Mouse (Mus musculus) right cerebral cortex, adult 2 months (tissue): ENCODE data around the gene Derl3.
"Not testable (repeated sequence)": the region's sequence is repeated elsewhere in the genome, so short reads cannot be mapped to it uniquely, and the experiment has no call there.

Source experiments
- DNase-seq, 2 experiments: peaks; one replicate each; pipeline ENCODE4 v3.0.0; 2021 to 2022; ENCODE audit warnings: low spot score in 2 of 2

The Derl3 gene

DNA sequence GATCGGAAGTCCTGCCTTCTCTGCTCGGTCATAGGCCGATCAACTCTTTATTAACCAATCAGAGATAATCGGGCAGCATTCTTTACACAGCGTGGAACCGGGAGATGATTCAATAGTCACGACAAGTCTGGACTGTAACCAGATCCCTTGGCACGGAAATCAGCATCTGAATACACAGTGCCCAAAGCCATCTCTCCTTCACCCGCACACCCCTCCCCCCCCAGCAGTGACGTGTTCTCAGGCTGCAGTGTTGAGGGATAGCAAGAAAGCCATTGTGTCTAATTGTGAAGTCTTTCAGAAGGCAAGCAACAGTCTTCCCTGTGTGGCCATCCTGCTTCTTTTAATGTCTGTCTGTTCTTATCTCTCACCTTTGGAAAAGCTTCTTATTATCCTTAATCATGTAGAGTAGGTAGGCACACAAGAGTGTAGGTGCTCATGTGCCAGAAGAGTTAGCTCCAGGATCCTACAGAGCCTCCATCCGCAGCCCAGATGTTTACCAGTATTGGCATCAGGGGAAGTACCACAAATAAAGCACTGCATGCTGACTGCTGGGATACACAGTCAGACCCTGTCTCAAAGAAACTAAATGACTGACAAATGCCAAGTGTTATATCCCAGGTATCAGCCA, 20.2 kb upstream of the Derl3 start:
- peak; percentile 71 to 82 for DNase-seq

DNA sequence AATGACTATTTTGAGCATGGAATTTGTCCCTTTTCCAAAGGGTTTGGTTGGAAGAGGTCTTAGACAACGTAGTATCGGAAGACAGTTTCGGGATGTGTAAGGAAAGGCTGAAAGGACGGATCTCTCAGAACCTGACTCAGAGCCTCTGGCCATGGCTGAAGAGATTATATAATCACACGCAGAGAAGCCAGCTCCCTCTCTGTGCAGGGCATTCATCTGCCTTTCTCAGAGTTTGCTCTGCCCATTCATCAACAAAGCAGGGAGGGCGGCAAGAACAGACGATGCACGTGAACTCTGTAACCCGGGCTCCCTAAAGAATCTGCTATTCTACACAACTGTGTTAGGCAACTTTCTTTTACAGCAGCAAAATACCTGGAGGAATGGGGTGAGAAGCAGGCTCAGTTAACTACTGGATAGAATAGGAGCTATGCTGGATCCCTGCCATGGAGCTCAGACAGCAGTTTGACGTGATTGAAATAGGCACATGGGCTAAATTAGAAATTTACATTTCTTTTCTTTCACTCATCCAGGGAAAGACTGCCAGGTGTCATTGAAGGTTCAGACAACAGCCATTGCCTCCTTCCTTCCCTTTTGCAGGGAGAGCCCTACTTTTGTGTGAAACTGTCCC, 19.6 kb upstream of the Derl3 start:
- no peak for DNase-seq

DNA sequence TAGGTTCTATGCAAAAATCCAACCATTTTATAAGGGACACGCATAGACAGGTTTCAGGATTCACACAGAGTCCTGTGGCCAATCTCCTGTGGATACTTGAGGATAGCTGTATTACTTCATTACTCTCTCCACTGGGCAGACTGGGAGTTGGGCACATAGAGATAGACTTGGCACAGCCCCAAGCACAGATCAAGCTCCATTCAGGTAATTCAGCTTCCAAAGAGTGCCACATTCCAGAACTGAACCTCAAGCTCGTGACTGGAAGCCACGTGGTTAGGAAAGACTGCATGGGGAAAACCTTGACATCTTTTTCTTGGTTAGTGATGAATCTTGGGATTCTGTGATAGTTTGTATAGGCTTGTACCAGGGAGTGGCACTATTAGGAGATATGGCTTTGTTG, 14.4 kb upstream of the Derl3 start:
- no peak for DNase-seq

DNA sequence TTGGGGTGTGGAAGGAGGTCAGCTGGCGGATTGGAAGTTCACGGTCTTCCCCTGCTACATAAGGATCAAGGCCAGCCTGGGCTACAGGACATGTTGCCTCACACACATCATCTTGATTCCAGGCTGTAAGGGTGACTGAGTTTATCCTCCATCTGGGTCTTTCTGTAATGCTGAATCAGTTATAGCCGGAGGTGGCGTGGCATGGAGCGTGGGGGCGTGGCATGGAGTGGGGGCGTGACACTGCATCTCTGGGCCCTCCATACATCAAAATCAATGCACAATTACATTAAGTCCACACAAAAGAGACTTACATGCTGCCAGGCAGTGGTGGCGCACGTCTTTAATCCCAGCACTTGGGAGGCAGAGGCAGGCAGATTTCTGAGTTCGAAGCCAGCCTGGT, 12.9 kb upstream of the Derl3 start:
- DNase-seq = no peak

DNA sequence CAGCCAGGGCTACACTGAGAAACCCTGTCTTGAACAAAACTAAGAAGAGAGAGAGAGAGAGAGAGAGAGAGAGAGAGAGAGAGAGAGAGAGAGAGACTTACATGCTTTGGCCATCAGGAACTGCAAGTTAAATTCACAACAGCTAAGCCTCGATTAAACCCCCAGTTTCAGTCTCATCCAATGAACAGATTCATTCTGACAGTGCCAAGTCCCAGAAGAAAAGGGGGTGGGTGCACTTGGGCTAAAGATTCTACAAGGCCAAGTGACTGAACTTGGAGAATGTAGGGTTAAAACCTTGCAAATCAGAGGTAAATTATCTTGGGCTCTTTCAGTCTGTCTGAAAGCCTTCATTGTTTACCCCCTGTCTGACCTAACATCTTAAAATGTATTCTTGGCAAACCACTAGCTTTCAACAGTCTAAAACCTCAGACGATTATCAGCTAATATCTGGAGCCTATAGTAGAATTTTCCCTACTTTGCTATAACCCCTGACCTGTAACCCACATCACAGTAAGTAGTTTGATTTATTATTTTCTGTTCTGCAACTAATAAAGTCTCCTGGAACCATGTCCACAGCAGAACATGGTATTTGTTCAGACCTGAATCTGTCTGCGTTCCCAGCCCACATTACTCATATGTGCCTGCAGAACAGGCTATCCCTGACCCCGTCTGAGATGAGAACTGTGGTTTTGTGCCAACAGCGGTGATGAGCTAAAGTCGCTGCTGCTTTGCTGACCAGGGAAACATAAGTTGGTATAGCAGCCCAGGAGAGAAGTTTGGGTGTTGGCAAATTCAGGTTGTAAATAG, 12.2 kb upstream of the Derl3 start:
- DNase-seq = no peak

DNA sequence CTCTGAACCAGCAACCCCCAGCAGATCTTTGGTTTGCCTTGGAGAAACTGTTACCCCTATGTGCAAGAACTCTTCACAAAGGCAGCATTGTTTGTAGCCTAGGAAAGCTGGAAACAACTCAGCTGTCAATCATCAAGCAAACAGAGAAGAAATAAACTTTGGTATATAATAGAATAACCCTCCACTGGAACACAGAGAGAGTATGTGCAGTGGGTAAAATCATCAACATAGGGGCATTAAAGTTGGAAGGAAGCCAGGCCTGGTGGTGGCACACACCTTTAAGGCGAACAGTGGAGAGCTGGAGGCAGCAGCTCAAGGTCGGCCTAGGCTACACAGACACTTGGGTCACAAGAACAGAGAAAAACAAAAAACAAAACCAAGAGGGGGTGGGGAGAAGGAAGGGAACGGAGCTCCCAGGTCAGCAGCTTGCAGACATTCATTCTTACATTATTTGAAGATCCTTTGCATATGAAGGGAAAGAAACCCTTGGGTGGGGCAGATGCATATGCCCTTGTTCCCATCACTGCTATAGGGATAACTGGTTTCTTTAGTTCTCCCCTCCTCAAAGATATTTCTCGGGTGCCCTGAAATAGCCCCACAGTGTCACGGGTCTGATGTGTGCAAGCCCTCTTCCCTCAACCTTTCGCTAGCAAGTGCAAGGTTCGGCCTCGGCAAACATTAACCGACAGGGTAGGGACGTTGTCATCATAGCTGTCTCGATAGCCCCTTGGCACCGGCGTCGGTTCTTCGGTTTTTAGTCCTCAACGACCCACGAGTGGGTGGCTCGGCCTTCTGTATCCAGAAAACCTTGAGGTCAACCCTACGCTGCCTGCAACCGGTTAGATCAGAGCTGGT, 11.4 kb upstream of the Derl3 start:
- no peak for DNase-seq

DNA sequence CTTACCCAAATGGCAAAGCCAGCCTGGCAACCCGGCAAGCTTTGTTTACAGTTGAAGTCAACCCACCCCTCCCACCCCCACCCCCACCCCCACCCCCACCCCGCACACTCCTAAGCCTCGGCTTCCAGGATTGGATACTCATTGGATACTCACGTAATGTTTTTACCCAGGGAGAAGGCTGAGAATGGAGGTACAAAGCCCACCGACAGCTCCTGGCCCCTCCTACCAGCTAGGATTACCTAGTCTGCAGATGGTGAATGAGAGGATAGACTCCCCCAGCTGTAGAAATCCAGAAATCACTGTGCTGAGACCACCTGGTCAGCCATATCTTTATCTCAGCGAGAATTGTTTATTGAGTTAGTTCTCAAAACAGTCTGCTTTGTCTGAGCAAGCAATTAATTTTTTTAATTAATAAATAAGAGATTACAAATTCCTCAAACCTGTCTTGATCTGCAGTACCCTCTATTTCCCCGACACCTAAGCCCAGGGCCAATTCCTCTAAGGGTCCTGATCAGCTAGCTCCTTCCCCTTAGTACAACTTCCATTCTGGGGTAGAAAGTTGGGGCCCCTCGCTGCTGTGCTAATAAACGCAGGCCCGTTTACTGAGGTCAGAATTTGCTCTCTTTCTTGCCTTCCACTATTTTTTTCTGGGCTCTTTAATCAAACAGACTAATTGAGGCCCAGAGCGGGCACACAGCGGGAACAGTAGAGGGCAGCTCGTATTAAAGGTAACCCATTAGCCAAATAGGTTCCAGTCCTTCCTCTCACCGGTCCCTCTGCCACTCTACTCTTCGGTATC, 10.6 kb upstream of the Derl3 start:
- DNase-seq = no peak

DNA sequence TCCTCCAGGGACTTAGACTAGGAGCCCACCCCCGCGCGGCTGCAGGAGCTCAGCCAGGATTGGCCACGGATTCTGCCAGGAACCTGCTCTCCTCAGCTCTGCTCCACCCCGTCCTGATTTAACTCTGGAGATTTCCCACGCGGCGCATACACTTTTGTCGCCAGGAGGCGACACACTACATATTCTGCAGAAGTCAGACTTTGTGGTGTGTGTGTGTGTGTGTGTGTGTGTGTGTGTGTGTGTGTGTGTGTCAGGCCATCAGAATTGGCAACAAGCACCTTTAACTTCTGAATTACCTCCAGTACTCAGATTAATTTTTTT, 10.0 kb upstream of the Derl3 start:
- DNase-seq = peak; percentile 82 to 87

DNA sequence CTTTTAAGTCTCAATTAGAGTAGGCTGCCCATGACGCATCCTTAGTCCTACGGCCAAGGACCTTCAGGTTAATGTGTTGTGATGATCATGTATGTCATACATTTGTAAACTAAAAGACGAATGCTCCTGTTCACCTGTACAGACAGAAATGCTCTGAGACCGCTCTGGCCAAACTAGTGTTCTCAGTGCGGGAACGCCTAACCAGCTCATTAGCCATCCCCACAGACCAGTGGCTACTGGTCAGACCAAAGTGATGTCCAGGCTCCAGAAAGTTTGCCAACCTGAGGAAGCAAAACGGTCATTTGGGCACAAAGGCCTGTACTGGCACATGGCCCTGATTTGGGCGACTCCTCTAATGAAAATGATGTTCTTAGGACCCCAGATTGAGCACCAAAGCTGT, 8.5 kb upstream of the Derl3 start:
- no peak for DNase-seq

DNA sequence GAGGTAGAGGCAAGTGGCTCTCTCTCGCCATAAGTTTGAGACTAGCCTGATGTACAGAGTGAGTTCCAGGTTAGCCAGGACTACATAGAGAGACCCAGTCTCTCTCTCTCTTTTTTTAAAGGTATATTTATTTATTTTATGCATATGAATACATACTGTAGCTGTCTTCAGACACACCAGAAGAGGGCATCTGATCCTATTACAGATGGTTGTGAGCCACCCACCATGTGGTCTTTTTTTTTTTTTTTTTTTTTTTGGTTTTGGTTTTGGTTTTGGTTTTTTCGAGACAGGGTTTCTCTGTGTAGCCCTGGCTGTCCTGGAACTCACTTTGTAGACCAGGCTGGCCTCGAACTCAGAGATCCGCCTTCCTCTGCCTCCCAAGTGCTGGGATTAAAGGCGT, 5.7 kb upstream of the Derl3 start:
- DNase-seq = not testable (repeated sequence)

DNA sequence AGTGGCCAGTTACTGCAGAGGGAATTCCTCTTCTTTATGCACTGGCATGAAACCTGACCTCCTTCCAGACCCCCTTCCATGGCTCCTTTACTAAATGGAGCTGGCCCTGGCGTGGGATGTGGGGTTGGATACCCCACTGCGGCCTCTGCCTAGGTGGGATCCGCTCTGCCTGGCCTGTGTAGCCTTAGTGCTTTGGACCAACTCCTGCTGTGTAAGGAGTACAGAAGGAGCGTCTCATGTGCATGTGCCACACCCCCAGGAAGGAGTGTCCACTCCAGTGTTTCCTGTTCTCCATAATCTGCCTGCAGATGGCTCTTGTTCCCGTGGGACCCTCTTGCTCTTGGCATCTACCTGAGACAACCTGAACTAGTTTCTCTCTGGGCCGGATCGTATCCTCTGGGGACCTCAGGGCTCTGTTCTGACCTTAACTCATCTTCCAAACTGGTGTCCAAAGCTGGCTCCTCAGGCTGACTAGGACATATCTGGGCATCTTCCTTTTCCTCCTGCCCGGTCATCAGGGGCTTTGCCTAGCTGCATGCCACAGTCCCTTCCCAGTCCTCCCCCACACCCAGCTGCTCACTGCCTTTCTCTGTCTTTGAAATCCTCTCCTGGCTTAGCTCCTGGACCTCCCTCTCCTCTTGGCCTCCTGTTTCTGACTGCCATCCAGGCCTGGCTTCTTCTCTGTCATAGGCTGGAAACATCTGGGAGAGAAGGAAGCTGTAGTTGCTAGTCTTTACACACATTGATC, 3.6 kb upstream of the Derl3 start:
- DNase-seq = no peak

DNA sequence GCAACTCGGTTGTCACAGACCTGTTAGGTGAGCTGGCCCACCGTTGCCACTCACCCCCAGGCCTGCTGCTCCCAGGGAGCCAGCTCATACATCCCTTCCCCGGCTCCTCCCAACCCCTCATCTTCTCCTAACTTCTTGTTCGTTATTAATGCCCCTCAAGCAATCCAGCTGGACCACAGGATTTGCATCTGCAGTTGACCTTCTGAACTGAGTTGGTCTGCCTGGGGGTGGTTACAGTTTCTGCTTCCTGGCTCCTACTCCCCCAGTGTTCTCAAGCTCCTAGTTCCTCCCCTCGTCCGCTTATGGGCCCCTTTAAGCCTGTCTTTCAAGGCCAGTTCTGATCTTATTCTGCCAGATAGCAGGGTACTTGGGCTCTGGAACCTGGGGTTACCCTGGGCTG, 1.4 kb downstream of the Derl3 start:
- no peak for DNase-seq

DNA sequence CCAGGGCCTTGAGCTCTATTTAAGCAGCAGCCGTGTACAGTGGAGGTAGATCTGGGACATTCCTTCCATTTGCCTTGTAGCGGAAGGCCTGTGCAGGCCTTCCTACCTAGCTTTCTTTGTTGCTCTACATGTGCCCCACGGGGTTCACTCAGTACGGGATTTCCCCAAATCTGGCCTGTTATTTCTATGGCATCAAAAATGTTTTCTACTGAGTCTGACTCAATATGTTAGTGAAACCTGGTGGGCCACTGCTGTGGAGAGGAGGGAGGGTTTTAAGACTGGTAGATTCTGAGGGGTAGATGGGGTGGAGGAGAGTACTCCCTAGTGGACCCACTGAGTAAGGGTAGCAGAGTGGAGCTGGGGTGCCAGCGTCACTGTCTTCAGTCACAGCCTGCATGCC, 2.5 kb downstream of the Derl3 start:
- no peak for DNase-seq

DNA sequence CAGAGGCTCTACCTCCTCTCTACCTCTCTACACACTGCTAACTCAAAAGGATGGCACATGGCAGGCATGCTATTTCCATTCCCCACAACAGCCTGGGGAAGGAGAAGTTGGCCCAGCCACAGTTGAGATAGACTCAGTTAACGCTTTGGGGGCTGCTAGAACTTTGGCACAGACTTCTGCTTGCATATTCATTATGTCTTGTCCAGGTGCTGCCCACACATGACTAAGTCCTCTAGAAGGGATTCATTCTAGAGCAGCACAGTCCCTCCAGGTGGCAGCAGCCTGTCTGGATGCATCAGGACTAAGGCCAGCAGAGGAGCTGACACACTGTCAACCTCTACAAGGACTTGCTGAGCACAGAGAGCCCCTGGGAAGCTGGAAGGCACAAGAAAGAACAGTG, 3.0 kb downstream of the Derl3 start:
- DNase-seq = peak; percentile 48 to 51

DNA sequence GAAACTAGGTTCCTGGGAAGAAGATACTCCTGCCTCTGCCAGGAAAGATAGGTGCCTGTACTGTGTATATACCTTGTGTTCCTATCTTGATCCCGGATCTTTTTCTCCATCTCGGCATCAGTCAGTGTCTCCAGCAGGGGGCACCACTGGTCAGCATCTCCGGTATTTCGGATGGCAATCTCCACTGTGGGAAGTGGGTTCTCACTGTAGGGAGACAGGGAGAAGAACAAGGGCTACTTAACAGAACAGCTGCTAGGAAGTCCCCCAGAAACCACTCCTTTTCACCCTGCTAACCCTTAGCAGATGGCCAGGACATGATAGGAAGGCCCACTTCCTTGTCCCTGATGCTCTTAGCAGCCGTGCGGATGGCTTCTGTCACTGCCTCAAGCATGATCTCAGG, 4.2 kb downstream of the Derl3 start:
- DNase-seq = peak; percentile 78

DNA sequence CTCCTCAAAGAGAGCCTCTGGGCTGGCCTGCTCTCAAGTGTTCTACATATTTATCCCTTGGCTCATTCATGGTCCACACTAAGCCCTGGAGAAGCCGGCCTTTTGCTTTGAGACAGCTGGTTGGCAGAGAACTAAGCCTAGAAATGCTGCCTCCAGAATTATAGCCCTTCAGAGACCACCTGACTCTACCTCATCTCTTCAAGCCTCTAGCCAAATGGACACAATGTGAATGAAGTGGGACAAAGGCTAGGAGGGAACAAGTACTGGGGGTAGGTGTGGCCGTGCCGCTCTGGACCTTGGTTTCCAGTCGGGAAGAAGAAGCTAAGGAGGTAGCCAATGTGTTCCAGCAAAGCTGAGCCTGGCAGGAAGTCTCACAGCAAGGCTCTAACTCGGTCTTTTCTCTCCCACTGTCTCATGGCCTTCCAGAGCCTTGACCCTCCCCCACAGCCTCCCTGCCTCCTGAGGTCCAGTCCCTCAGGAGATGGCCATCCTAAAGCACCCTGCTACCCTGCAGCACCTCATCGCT, 4.9 kb downstream of the Derl3 start:
- no peak for DNase-seq

DNA sequence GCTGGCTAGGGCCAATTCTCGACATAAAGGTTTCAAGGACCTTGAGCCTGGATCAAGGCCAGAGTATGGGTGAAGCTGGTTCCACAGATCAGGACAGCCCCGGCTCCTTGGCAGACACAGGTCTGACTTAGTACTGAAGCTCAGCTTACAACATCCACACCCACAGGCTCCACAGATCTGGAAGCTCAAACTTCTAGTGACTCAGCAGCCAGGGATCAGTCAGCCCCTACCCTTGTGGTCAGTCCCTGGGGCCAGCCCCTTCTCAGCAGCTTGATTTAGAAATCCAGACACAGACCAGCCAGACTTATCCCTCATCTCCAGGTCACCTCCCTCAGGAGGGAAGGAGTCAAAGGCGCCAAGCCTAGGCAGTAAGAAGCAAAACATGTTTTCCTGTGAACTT, 5.6 kb downstream of the Derl3 start:
- DNase-seq = peak; percentile 20 to 22

DNA sequence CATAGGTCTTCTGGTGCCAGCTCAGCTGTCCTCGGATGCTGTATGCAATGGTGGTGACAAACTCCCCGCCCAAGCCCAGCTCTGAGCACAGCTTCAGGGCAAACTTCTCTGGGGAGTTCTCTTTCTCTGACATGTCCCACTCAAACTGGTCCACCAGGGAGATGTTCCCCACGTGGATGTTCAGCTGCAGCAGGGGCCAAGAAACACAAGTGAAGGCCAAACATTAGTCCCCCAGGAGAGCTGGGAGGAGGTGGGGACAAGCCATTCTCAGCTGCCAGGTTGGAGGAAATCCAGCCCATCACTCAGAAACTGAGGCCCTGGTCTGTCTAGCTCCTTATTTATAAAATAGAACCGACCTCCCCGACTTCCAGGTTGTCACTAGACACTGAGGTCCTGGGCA, 11.2 kb downstream of the Derl3 start:
- no peak for DNase-seq

DNA sequence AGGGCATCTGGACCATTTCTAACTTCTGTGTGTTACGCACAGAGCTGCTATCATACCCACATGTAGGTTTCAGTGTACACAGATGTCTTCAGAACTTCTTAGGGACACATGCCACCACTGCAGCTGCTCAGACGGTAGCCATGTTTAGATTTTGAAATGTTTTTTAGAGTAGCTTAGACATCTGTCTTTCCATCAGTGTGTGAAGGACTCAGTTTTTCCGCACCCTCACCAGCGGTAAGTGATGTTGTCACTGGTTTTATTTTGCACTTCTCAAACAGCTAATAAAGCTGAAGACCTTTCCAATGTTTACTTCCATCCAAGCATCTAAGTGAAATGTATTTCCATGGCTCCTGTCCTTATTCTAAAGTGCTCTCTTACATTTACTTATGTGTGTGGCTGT, 13.7 kb downstream of the Derl3 start:
- no peak for DNase-seq

DNA sequence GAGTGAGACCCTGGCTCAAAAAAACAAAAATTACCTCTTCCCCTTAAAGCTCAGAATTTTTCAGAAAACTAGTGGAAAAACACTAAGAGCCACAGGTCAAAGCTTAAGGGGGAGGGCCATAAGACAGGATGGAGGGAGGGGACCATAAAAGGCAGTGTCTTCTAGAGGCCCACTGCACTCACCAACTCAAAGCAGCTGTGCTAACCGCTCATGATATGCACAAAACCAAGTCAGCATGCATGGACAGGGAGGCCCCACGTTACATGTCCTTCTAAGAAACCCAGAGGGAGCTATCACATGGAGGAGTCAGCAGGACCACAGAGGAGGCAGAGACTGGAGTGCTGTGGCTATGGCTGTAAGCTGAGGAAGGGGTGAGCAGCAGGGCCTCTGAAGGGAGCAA, 17.5 kb downstream of the Derl3 start:
- DNase-seq = no peak
